Mouse (Mus musculus) liver (tissue): Measurements from ENCODE around the gene Prpmp5.
"Not testable (repeated sequence)": the region's sequence is repeated elsewhere in the genome, so short reads cannot be mapped to it uniquely, and the experiment has no call there.

ENCODE experiments used
- DNase-seq: peaks from one replicate; pipeline ENCODE4 v3.0.0-alpha.2; 2020; ENCODE audit warnings: mixed read lengths

The Prpmp5 gene

GRCm38 (mm10) chr6:132314657-132315056 is at the start of gene Prpmp5:
Gene Prpmp5 (minus strand): TSS chr6:132314757.
- not testable (repeated sequence) for DNase-seq

- not testable (repeated sequence) for DNase-seq
Measured at GRCm38 (mm10) chr6:132364034-132364433, 49.5 kb upstream of the Prpmp5 start, which contains the start of gene Gm8882. Gene Gm8882 (minus strand): TSS chr6:132364134.
